Mouse (Mus musculus) common myeloid progenitor, adult 5-6 weeks (primary cell): ENCODE measurements around the gene Osbpl8. TPM values are rescaled to one million over a fixed set of nuclear protein-coding genes. Genes with fewer than 3 reads are reported as not detected.

Experiments used
- ATAC-seq: replicated peaks from 2 replicates; pipeline ENCODE4 v1.8.0; 2016; ENCODE audit warnings: low read depth, mild to moderate bottlenecking, moderate TSS enrichment, inconsistent platforms; ENCODE audit not compliant: poor library complexity, severe bottlenecking
- total RNA-seq: library from RNA; stranded (forward); fragments of 200-1000, 187-1606 nt; gene quantifications from 2 replicates; pipeline ENCODE4 v1.2.3, GENCODE M21; 2017

The Osbpl8 gene
- total RNA-seq, 1 experiment from 2014 or later, result 163 TPM

DNA sequence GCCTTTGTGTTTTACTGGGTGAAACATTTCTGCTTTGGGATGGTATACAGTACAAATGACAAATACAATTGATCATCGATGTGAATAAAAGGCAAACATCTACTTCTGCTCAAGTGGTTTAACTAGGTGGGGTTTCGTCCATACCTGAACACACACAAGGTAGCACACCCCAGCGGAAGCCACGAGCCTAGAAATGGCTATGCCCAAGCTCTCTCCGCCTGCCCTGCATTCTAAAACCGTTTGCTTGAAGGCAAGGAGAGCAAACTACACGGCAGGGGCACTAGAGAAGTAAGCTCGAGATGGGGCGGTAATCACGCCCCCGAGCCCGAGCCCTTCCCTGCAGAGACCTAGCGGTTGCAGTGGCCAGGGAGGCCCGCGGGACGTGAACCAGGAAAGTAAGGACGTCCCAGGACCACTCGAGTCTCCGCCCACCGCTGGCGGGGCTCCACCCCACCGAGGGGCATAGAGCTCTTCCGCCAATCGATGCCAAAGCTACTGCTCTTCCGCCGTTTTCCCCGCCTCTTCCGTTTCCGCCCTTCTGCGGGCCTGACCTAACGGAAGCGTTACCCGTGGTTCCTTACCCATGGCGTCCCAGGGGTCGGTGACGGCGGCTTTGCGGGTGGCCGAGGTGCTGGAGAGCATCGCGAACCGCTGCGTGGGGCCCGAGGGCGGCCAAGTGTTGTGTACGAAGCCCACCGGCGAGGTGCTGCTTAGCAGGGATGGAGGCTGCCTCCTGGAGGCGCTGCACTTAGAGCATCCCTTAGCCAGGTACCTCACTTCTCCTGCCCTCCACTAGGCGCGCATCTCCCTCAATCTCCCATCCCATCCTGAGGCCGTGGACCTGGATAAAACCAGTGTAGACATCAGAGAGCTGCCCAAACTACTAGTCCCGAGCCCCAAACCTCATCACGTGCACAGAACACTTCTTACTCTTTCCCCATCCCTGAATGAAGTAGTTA, 133.9 kb downstream of the Osbpl8 start, which contains the start of gene Bbs10:
Gene Bbs10, plus strand, starts transcription at position 540 of the 959 bp plus-strand sequence.
- peak; percentile 94 for ATAC-seq

- ATAC-seq, result no peak
These were observed 135.0 kb downstream of the Osbpl8 start for GRCm38 (mm10) chr10:111299591-111299990.

DNA sequence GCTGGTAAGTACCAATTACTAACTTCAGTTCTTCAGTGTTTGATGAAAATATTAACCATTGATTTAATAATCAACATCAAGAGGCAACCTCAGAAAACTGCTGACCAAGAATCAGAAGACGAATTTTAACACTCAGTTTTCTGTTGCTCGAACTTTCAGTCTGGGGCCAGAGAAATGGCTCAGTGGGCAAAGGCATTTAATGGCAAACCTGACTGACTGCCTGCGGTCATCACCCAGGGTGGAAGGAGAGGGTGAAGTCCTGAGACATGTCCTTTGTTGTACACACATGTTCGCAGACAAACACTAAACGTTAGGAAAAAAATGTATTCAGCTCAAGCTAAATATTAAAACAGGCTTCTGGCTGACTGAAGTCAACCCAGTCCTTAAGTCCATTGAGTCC, 136.5 kb downstream of the Osbpl8 start:
- ATAC-seq, result no peak

DNA sequence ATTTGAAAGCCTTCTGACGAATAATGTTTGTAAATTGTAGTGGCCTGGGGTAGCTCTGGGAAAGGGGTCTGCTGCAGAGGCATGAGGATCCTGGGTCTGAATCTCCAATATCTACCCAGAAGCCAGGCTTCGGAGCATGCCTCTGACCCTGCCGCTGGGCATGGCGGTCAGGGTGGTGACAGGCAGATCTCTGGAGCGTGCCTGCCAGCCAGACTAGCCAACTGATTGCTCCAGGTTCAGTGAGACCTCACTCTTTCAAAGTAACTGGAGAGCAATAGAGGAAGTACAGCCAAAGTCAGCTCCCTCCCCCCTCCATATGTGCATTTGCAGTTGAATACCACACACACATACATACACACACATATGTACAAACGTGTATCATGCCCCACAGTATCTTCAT, 137.9 kb downstream of the Osbpl8 start:
- no peak for ATAC-seq

- no peak for ATAC-seq
These were observed 144.4 kb downstream of the Osbpl8 start for GRCm38 (mm10) chr10:111308850-111309501.

DNA sequence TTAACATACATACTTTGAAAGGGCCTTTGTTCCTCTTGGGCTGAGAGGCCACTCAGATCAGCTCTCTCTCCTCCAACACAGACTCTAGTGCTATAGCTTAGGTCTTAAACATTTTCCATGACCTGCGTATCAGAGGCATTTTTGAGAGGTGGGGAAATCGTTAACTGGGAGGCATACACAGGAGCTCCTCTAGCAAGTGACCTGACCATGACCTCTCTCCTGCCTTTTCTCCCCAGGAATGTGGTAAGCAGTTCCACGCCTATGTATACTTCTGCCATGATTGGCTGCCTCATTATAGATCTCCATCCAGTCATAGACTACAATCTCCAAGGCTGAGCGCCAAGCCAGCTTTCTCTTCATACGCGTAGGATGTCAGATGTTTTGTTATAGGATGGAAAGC, 148.7 kb downstream of the Osbpl8 start:
- no peak for ATAC-seq

- no peak for ATAC-seq
These were observed 150.3 kb downstream of the Osbpl8 start for GRCm38 (mm10) chr10:111314636-111315395.

DNA sequence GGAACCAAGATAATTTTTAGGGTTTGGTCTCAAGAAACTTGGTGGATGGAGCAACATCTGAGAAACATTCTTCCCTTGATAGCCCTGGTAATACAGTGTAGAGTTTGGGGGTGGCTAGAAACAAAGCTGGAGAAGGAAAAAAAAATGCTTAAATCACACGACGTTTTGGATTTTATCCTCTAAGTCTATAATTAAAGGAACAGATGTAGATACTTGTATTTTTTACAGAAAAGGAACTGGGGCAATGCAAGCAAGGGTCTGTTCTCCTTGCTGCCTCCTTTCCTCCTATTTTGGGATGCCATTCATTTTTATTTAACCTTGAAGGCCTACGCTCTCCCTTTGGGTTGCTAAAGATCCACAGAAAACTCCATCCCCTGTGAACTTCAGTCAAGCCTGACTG, 151.4 kb downstream of the Osbpl8 start:
- ATAC-seq, result no peak

GRCm38 (mm10) chr10:111318021-111318420, 153.5 kb downstream of the Osbpl8 start:
- ATAC-seq, result no peak

DNA sequence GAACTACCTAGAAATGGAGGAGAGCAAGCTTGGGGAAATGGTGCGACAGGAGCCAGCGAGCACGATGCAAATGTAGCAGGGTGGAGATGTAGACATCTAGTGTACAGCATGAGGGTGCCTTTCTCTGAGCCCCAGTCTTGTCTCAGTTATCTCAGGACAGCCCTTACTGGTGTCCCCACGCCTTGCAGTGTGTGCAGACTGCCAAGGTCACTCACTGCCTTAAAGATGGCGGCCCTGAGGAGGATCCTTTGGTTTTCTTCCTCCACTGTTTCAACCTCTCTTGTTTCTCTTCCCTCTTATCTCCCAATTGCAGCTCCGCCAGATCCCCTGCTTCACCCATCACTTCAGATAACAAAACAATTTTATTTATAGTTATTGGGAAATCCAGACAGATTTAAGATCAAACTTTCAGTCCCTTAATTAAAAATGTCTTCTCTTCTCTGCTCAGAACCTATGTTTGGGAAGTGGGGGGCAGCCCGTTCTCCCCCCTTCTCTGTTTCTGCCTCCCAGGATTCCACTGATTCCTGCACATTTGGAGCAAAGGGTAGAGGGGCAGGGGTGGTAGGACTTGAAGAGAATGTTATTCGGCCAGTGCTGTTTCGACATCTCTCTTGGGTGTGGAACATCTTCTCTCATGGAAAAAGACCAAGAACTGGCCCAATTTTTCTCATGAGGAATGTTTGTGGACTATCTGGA, 154.4 kb downstream of the Osbpl8 start:
- ATAC-seq, result no peak

- ATAC-seq, result 0 out of 2 replicates have a peak, but pooled peaks have one; percentile 47
These were observed 156.0 kb downstream of the Osbpl8 start for GRCm38 (mm10) chr10:111320579-111320978.

DNA sequence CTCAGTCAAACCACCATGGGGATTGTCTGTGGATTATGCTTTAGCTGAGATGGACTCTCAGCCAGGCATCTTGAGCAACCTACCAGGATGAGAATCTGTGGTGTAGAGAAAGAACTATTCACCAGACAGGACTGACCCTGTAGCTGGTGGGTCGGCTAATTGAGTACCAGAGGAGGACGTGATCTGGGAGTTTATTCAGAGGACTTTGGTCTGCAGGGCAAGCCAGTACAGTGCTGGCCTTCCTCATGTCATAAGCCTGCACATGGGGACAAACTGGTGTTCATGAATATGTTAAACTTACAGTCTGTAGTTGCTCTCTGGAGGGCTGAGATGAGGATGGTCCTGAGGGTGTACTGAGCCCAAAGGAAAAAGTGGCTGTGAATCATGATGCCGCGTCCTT, 163.4 kb downstream of the Osbpl8 start:
- ATAC-seq, result no peak

DNA sequence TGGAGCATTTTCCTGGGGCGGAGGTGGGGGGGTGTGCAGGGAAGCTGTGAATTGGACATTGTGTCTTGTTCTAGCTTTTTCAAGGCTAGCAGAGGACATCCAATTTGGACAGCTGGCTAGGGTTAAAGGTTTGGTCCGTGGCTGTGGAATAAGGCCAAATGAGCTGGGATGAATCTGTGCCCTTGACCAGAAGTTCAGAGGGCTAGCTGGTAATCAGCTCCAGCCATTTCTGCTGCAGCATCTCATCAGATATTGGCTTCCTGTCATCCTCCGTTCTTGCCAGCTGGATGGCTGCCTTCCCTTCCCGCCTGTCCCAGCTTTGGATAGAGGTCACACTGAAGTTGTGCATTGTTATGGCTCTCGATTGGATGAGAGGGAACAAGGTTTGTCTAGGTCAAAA, 164.8 kb downstream of the Osbpl8 start:
- no peak for ATAC-seq

- ATAC-seq, result no peak
These were observed 170.3 kb downstream of the Osbpl8 start for GRCm38 (mm10) chr10:111334902-111335301.

DNA sequence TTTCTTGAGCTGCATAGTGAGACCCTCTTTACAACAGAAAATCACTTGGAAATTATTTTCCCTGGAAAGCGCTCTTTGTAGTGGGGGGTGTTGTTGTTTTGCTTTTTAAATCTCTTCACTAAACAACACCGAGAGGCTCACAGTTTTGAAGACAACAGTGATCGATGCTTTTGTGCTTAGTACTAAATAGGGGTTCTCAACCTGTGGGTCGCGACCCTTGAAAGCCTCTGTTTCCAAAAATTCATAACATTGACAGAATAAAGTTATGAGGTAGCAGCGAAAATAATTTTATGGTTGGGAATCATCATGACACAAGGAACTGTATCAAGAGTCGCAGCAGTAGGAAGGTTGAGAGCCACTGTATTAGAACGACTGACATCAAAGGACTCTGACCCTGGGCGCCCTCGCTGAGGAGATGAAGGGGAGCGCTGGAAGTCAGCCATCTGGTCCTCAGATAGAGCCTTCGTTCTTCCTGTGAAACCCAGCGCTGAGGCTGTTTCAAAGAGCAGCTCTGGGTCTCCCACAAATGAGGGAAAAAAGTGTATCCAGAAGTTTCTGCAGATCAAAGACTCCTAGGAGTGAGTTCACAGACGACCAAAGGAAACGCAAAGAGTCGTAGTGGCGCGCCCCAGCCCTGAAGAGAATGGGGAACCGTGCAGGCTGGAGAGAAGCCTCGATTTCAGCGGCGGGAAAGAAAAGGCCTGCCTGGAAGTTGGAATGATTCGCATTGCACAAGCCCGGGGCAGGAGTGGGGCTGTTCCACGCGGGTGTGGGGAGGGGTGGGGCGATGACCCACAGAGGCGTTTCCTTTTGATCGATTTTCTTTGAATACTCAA, 171.2 kb downstream of the Osbpl8 start:
- peak; percentile 50 for ATAC-seq

- peak; percentile 45 for ATAC-seq
These were observed 171.8 kb downstream of the Osbpl8 start for GRCm38 (mm10) chr10:111336353-111336713.

DNA sequence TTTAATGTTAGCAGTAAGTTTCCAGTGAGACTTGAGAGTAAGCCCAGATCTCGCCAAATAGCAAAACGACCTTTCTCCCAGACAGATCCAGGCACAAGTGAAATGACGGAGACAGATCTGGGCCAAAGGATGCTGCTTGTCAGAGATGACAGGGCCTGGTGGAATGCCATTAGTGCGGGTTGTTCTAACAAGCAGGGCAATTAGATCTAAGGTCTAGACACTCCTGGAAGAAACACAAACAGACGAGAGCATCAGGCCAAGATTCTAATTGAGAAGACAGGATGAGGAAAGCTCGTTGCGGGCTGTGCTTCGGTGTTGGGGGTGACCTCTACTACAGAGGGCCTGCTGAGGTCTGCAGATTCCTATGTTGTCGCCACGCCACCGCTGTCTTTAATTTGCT, 174.7 kb downstream of the Osbpl8 start:
- no peak for ATAC-seq

- ATAC-seq, result no peak
These were observed 177.2 kb downstream of the Osbpl8 start for GRCm38 (mm10) chr10:111341761-111342160.

DNA sequence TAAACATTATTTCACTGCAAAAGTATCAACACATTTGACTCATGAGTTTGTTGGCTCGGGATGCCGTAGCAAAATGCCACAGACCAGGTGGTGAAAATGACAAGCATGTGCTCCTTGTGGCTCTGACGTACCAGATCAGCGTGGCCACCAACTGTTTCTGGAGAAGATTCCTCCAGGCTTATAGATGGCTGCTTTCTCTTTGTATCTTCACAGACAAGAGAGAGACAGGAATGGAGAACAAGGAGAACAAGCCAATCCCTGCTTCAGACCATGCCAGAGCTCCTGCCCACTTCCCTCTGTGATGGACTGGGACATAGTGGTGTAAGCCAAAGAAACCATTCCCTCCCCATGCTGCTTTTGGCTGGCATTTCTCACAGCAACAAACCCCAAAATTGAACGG, 179.0 kb downstream of the Osbpl8 start:
- ATAC-seq, result no peak
